Mouse (Mus musculus): Measurements from ENCODE around the gene Mrps10. TPM values are rescaled to one million over a fixed set of nuclear protein-coding genes. Genes with fewer than 3 reads are reported as not detected.
"Not testable (repeated sequence)": the region's sequence is repeated elsewhere in the genome, so short reads cannot be mapped to it uniquely, and the experiment has no call there.

Mrps10 gene
- polyA plus RNA-seq, 1 experiment from 2014 or later, result 60.6 TPM

DNA sequence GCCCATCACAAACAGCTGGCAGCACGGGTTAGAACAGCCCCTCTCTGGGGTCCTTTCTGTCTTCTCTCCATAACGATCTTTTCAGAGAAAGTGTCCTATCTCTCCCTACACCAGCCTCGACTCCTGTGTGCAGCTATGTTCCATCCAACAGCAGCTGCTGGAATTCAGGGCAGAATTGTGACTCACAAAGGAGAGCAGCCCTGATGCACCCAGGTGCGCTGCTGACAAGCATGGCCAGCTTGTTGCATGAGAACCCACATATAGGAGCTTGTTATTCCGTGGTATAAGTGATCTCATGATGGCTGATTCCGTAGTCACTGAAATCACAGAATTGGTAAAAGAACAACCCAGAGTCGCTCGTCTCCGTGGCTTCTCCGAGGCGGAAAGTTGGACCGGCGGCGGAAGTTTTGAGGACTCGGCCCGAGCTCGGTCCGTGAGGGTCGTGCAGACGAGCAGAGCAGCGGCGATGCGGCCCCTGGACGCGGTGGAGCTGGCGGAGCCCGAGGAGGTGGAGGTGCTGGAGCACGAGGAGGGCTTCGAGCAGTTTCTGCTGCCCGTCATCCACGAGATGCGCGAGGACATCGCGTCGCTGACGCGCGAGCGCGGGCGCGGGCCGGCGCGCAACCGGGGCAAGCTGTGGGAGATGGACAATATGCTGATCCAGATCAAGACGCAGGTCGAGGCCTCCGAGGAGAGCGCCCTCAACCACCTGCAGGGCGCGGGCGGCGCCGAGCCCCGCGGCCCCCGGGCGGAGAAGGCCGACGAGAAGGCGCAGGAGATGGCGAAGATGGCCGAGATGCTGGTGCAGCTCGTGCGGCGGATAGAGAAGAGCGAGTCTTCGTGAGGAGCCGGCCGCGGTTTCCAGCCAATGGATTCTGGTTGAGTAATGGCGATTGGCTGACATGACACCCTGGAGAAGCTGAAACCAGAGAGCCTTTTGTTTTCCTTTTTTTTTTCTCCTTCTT is 41.5 kb downstream of the Mrps10 start:
- H3K27me3 ChIP-seq (replicated peaks), result peaks cover 85% of the 10 kb centered on the region
- not testable (repeated sequence) for H3K27ac ChIP-seq (replicated peaks); ATAC-seq (ENCODE audit: extremely low read depth, insufficient number of reproducible peaks, low FRiP score, low TSS enrichment); H3K4me1 ChIP-seq; H3K36me3 ChIP-seq; H3K9me3 ChIP-seq
- WGBS, result 4% methylated on average over 74 of the region's 74 CpGs
- peak overlapping the region; percentile 50 for H3K4me3 ChIP-seq
- 0 out of 2 replicates have a peak overlapping the region, but pooled peaks have one; percentile 56 for H3K9ac ChIP-seq
- H3K4me2 ChIP-seq, result peak overlapping the region; percentile 72

DNA sequence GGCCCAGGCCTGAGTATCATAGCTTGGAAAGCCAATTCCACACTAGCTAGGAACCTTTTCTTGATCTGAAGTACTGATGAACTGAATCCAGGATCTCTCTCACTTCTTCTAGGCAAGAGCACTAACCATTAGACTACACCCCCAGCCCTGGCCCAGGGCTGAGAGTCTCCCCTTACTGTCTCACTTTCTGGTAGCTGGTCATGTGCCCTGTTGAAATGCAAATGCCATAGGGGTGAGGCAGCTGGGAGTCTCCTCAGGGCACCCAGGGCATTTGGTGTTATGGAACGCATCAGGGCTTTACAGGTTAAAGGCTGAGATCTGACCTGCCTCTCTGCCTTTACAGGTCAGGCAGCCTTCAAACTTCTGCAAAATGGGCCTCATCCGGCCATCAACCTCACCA is 51.5 kb downstream of the Mrps10 start:
- Histone ChIP-seq H3K4me2 (no peak overlapping the region), H3K27ac (replicated peaks) (no peak overlapping the region), H3K4me3 (no peak overlapping the region), H3K9me3 (no peaks in the 10 kb centered on the region; the same call in 1 of the 2 replicates), H3K4me1 (0 out of 2 replicates have a peak, but pooled peaks cover 6% of the 10 kb centered on the region), H3K36me3 (no peaks in the 10 kb centered on the region), H3K27me3 (replicated peaks) (peaks cover 10% of the 10 kb centered on the region; the same call in 1 of the 2 replicates), H3K9ac (no peak overlapping the region)
- WGBS, result 67% methylated on average over 2 of the region's 2 CpGs
- no peak for ATAC-seq (ENCODE audit: extremely low read depth, insufficient number of reproducible peaks, low FRiP score, low TSS enrichment)

DNA sequence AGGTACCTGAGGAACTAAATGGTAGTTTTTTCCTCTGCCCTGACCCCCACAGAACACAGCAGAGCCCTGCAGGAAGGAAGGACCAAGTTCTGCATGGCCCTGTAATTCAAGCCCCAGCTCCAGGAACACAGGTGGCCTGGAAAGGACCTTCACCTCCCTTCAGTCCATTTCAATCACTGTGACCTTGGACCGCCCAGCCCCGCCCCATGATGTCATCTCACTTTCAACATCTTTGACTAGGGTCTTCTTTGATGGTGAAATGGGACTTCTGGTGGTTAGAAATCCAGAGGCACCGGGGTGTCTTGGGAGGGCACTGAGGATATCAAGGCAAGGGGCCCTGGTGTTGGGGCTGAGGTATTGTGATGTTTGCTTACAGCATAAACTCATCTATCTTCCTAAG is 52.9 kb downstream of the Mrps10 start:
- H3K36me3 ChIP-seq, result no peaks in the 10 kb centered on the region
- H3K27me3 ChIP-seq (replicated peaks), result no peaks in the 10 kb centered on the region
- H3K27ac ChIP-seq (replicated peaks), result no peak overlapping the region
- ATAC-seq (ENCODE audit: extremely low read depth, insufficient number of reproducible peaks, low FRiP score, low TSS enrichment), result no peak
- no peak overlapping the region for H3K4me3 ChIP-seq
- H3K9me3 ChIP-seq, result no peaks in the 10 kb centered on the region
- H3K9ac ChIP-seq, result no peak overlapping the region
- no peak overlapping the region for H3K4me2 ChIP-seq
- 0 out of 2 replicates have a peak, but pooled peaks cover 6% of the 10 kb centered on the region for H3K4me1 ChIP-seq
- 83% methylated on average over 3 of the region's 3 CpGs for WGBS

- H3K36me3 ChIP-seq; H3K9ac ChIP-seq; H3K27ac ChIP-seq (replicated peaks); H3K4me3 ChIP-seq; H3K4me1 ChIP-seq; ATAC-seq (ENCODE audit: extremely low read depth, insufficient number of reproducible peaks, low FRiP score, low TSS enrichment); H3K27me3 ChIP-seq (replicated peaks); H3K9me3 ChIP-seq; H3K4me2 ChIP-seq: not testable (repeated sequence)
- 83% methylated on average over 1 of the region's 1 CpGs for WGBS
These were observed 53.9 kb downstream of the Mrps10 start for GRCm38 (mm10) chr17:47422616-47423015.

DNA sequence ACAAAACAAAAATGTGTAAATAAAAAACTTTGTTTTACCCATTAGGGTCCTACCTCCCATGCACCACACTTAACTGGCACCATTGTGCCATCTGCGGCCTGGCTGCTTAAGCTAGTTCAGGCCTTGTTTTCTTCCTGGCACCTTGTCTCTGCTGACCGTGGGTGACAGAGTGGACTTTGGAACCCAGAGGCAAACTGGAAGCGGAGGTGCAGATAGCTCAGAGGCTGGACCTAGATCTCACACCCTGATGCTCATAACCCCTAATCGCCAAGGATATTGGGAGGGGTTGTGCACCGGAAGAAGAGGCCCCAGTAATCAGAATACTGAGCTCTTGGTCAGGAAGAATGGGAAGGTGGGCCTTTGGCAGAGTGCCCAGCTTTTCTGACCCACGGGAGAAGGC is 55.5 kb downstream of the Mrps10 start:
- no peak overlapping the region for H3K9ac ChIP-seq
- no peak overlapping the region for H3K27ac ChIP-seq (replicated peaks)
- H3K4me3 ChIP-seq, result no peak overlapping the region
- 60% methylated on average over 6 of the region's 6 CpGs for WGBS
- H3K9me3 ChIP-seq, result no peaks in the 10 kb centered on the region
- H3K27me3 ChIP-seq (replicated peaks), result no peaks in the 10 kb centered on the region
- no peaks in the 10 kb centered on the region for H3K36me3 ChIP-seq
- no peak for ATAC-seq (ENCODE audit: extremely low read depth, insufficient number of reproducible peaks, low FRiP score, low TSS enrichment)
- H3K4me2 ChIP-seq, result no peak overlapping the region
- H3K4me1 ChIP-seq, result peaks cover 12% of the 10 kb centered on the region; the same call in 1 of the 2 replicates

DNA sequence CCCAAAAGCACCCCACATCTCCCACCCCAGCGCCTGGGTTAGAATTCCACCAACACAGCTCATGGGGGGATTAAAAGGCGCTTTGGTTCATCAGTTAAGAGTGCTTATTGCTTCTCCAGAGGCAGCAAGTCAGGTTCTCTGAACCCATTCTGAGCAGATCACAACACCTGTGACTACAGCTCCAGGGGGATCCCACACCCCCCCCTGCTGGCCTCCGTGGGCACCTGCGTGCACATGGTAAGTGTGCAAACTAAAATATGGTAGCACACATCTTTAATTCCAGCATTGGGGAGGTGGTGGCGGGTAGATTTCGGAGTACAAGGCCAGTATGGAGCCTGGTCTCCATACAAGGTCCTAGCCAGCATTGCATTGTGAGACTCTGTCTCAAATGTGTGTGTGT is 58.6 kb downstream of the Mrps10 start:
- Histone ChIP-seq H3K27me3 (replicated peaks) (no peaks in the 10 kb centered on the region; the same call in 1 of the 2 replicates), H3K4me2 (no peak overlapping the region), H3K9ac (no peak overlapping the region), H3K4me3 (no peak overlapping the region), H3K27ac (replicated peaks) (no peak overlapping the region), H3K36me3 (no peaks in the 10 kb centered on the region), H3K9me3 (no peaks in the 10 kb centered on the region), H3K4me1 (peaks cover 12% of the 10 kb centered on the region; the same call in 1 of the 2 replicates)
- WGBS, result 71% methylated on average over 6 of the region's 6 CpGs
- no peak for ATAC-seq (ENCODE audit: extremely low read depth, insufficient number of reproducible peaks, low FRiP score, low TSS enrichment)

GRCm38 (mm10) chr17:47428831-47429304 is 60.2 kb downstream of the Mrps10 start:
- no peak overlapping the region for H3K4me3 ChIP-seq

DNA sequence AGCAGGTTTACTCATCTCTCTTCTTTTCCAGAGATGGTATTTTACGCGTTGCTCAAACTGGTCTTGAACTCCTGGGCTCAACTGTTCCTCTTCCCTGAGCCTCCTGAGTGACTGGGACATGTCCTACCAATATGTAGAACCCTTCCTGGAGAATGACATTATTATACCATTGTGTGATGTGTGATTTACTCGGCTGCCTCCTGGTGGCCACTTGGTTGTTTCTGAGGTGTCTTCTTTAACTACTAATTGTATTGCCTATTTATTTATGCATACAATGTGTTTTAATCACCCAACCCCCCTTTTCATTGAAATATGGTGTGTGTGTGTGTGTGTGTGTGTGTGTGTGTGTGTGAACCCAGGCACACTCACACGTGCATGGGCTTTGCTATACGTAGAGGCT is 62.1 kb downstream of the Mrps10 start:
- Histone ChIP-seq H3K27me3 (replicated peaks) (no peaks in the 10 kb centered on the region; the same call in 1 of the 2 replicates), H3K9ac (no peak overlapping the region), H3K9me3 (no peaks in the 10 kb centered on the region), H3K36me3 (no peaks in the 10 kb centered on the region), H3K4me3 (no peak overlapping the region), H3K4me2 (no peak overlapping the region), H3K27ac (replicated peaks) (no peak overlapping the region), H3K4me1 (peaks cover 10% of the 10 kb centered on the region; the same call in 1 of the 2 replicates)
- no peak for ATAC-seq (ENCODE audit: extremely low read depth, insufficient number of reproducible peaks, low FRiP score, low TSS enrichment)
- WGBS, result 63% methylated on average over 5 of the region's 5 CpGs

More at GRCm38 (mm10) chr17:47428831-47429304, 60.2 kb downstream of the Mrps10 start:
- H3K4me1 ChIP-seq, result peaks cover 17% of the 10 kb centered on the region; the same call in 1 of the 2 replicates
- H3K9me3 ChIP-seq, result no peaks in the 10 kb centered on the region
- H3K27me3 ChIP-seq (replicated peaks), result no peaks in the 10 kb centered on the region; the same call in 1 of the 2 replicates
- WGBS, result 8% methylated on average over 8 of the region's 8 CpGs
- H3K9ac ChIP-seq, result no peak overlapping the region
- peak overlapping the region; percentile 45 for H3K4me2 ChIP-seq
- no peak overlapping the region for H3K27ac ChIP-seq (replicated peaks)
- ATAC-seq (ENCODE audit: extremely low read depth, insufficient number of reproducible peaks, low FRiP score, low TSS enrichment), result no peak
- no peaks in the 10 kb centered on the region for H3K36me3 ChIP-seq

Other genes with a start within 250 kb of the Mrps10 start
- gene Guca1b, start 16.5 kb downstream of the Mrps10 start, polyA plus RNA-seq (2015; fragmentation: Nextera tagmentation; extraction: Ambion mirVana), result 1.2 and 1.4 TPM in 2 replicates
- gene Guca1a, start 31.7 kb downstream of the Mrps10 start, polyA plus RNA-seq (2015; fragmentation: Nextera tagmentation; extraction: Ambion mirVana), result 2.1 and 2.8 TPM in 2 replicates
- 0.82 and 1.2 TPM in 2 replicates for gene AI661453, start 67.7 kb downstream of the Mrps10 start, polyA plus RNA-seq (2015; fragmentation: Nextera tagmentation; extraction: Ambion mirVana)
- 0.66 and 0.99 TPM in 2 replicates for gene 1700001C19Rik, start 68.5 kb downstream of the Mrps10 start, polyA plus RNA-seq (2015; fragmentation: Nextera tagmentation; extraction: Ambion mirVana)
- gene Taf8, start 133.4 kb downstream of the Mrps10 start, polyA plus RNA-seq (2015; fragmentation: Nextera tagmentation; extraction: Ambion mirVana), result 18.4 and 19.4 TPM in 2 replicates
- 451 and 478 TPM in 2 replicates for gene Ccnd3, start 136.2 kb downstream of the Mrps10 start, polyA plus RNA-seq (2015; fragmentation: Nextera tagmentation; extraction: Ambion mirVana)
- 24.1 and 24.8 TPM in 2 replicates for gene Bysl, start 242.6 kb downstream of the Mrps10 start, polyA plus RNA-seq (2015; fragmentation: Nextera tagmentation; extraction: Ambion mirVana)
- 25.1 and 27.5 TPM in 2 replicates for gene Med20, start 242.7 kb downstream of the Mrps10 start, polyA plus RNA-seq (2015; fragmentation: Nextera tagmentation; extraction: Ambion mirVana)
- gene Gm20517, start 242.7 kb downstream of the Mrps10 start, polyA plus RNA-seq (2015; fragmentation: Nextera tagmentation; extraction: Ambion mirVana), result 1.2 and 2.1 TPM in 2 replicates